Mouse (Mus musculus): ENCODE measurements around the gene Cnppd1.

DNA sequence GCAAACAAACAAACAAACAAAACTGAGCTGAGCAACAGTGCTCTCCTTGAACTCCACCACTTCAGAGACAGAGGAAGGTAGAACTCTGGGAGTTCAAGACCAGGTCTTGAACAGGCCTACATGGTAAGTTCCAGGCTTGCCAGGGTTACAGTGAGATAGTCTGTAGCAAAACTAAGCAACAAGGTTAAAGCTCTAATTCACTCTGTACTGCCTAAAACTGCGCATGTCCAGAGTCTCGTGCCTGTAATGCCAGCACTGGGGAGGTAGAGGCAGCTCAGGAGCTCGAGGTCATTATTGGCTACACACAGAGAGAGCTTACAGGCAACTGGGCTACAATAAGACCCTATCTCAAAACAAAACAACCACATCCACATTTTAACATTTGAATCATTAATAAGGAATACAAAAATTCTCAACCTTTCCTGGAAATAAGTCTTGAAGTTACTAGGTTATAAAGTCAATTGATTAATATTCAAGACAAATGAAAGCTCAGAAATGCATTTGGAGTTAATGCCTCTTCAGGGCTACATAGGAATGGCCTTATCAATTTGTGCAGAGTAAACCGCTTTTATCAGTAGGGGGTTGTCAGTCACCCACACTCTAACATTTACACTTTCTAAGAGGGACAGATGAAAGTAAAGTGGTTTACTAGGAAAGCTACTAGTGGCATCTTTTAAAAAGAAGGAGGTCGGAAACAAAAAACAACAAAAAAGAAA lies 17.2 kb upstream of the Cnppd1 start:
- no peak for TF ChIP-seq CTCF (IDR thresholded peaks at IDR 0.05; ENCODE audit: low read depth)
- no peak for TF ChIP-seq EP300 (optimal IDR thresholded peaks at IDR 0.05)

All from stomach, postnatal 0 days (tissue).